Mouse (Mus musculus) lung, postnatal 10 days (tissue): ENCODE results near the gene Alk.

Experiments used
- DNase-seq: peaks from one replicate; pipeline ENCODE4 v3.0.0; 2021

Alk gene

GRCm38 (mm10) chr17:71964610-71965009, 639.8 kb downstream of the Alk start:
- DNase-seq: no peak

- DNase-seq: no peak
Observed at GRCm38 (mm10) chr17:71962746-71963145, 641.7 kb downstream of the Alk start.

GRCm38 (mm10) chr17:71955011-71955410, 649.4 kb downstream of the Alk start:
- DNase-seq: no peak

GRCm38 (mm10) chr17:71954217-71954844, 650.1 kb downstream of the Alk start:
- no peak for DNase-seq

- DNase-seq: no peak
Observed at GRCm38 (mm10) chr17:71950968-71951367, 653.5 kb downstream of the Alk start.

- no peak for DNase-seq
Observed at GRCm38 (mm10) chr17:71948687-71949086, 655.7 kb downstream of the Alk start.

- DNase-seq: no peak
Observed at GRCm38 (mm10) chr17:71947452-71947851, 657.0 kb downstream of the Alk start.

- no peak for DNase-seq
Observed at GRCm38 (mm10) chr17:71944020-71944419, 660.4 kb downstream of the Alk start.

GRCm38 (mm10) chr17:71942052-71942451, 662.4 kb downstream of the Alk start:
- DNase-seq: no peak

GRCm38 (mm10) chr17:71941436-71941835, 663.0 kb downstream of the Alk start:
- DNase-seq: no peak

- no peak for DNase-seq
Observed at GRCm38 (mm10) chr17:71936681-71937080, 667.7 kb downstream of the Alk start.

- no peak for DNase-seq
Observed at GRCm38 (mm10) chr17:71935837-71936236, 668.6 kb downstream of the Alk start.

GRCm38 (mm10) chr17:71935336-71935735, 669.1 kb downstream of the Alk start:
- DNase-seq: no peak

GRCm38 (mm10) chr17:71914941-71915340, 689.5 kb downstream of the Alk start:
- no peak for DNase-seq

GRCm38 (mm10) chr17:71914541-71914940, 689.9 kb downstream of the Alk start:
- DNase-seq: peak; percentile 38

- no peak for DNase-seq
Observed at GRCm38 (mm10) chr17:71913188-71913587, 691.2 kb downstream of the Alk start.

GRCm38 (mm10) chr17:71909107-71909506, 695.3 kb downstream of the Alk start:
- peak; percentile 40 for DNase-seq

GRCm38 (mm10) chr17:71881369-71881768, 723.1 kb downstream of the Alk start:
- no peak for DNase-seq

- DNase-seq: no peak
Observed at GRCm38 (mm10) chr17:71875492-71875891, 728.9 kb downstream of the Alk start.

- DNase-seq: no peak
Observed at GRCm38 (mm10) chr17:71874795-71875194, 729.6 kb downstream of the Alk start.

GRCm38 (mm10) chr17:71874077-71874476, 730.4 kb downstream of the Alk start:
- peak; percentile 60 for DNase-seq

GRCm38 (mm10) chr17:71872976-71873375, 731.5 kb downstream of the Alk start:
- peak; percentile 28 for DNase-seq

- no peak for DNase-seq
Observed at GRCm38 (mm10) chr17:71871981-71872380, 732.4 kb downstream of the Alk start.

GRCm38 (mm10) chr17:71870641-71871040, 733.8 kb downstream of the Alk start:
- DNase-seq: no peak

GRCm38 (mm10) chr17:71870232-71870621, 734.2 kb downstream of the Alk start:
- DNase-seq: no peak
